Mouse (Mus musculus): Measurements from ENCODE around the gene Anks1b.

The Anks1b gene

GRCm38 (mm10) chr10:90728401-90729358 lies 855.4 kb downstream of the Anks1b start:
- in situ Hi-C loops (cut with MboI, MseI), result loop anchor here (5.0 to 25.0 kb wide), 3 partner anchors 314 to 509 kb away; no protein-coding TSS in a partner anchor

- in situ Hi-C loops (cut with MboI, MseI), result loop anchor here (5.0 to 25.0 kb wide), 3 partner anchors 313 to 508 kb away; no protein-coding TSS in a partner anchor
These were observed 856.2 kb downstream of the Anks1b start for GRCm38 (mm10) chr10:90729527-90729926.

- in situ Hi-C loops (cut with MboI, MseI), result loop anchor here (25.0 kb wide), 2 partner anchors 404 to 504 kb away; no protein-coding TSS in a partner anchor
These were observed 859.5 kb downstream of the Anks1b start for GRCm38 (mm10) chr10:90732823-90733222.

- in situ Hi-C loops (cut with MboI, MseI), result loop anchor here (25.0 kb wide), 2 partner anchors 404 to 504 kb away; no protein-coding TSS in a partner anchor
These were observed 860.3 kb downstream of the Anks1b start for GRCm38 (mm10) chr10:90733632-90734031.

DNA sequence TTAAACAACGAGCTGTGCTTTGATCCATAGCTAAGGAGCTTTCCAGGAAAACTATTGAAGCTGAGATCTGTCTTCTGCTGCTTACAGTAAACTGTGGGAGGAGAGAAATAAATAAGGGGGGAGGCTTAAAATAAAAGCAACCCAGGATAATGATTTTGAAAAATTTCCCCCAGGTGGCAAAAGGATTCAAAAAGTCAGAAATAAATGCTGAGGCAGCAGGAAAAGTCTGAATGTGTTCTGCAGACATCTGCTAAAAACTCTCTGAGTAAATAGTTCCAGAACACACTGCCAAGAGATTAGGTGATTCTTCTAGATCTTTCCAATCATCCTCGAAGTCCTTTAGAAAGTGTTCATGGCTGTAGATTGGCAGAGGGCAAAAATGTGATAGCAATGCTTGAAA lies 865.2 kb downstream of the Anks1b start:
- in situ Hi-C loops (cut with MboI, MseI), result loop anchor here (25.0 kb wide), 2 partner anchors 399 to 499 kb away; no protein-coding TSS in a partner anchor

DNA sequence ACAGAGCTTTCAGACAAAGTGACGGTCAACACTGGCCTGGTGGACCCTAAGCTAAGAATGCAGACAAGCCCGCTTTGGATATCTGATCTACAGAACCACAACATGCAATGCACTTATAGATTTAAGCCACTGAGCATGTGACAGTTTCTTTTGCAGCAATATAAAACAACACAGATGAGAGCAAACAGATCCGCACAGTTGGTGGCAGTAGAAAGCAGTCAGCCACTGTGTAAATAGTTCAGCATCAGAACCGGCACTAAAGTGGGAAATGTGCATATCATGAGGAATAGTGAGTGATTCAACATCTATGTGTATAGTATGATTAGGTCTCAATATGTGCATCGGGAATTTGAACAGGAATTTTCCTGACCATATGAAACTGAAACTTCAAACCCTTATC lies 867.6 kb downstream of the Anks1b start:
- in situ Hi-C loops (cut with MboI, MseI), result loop anchor here (25.0 kb wide), 2 partner anchors 396 to 496 kb away; no protein-coding TSS in a partner anchor

GRCm38 (mm10) chr10:90751889-90752288 lies 878.6 kb downstream of the Anks1b start:
- in situ Hi-C loops (cut with MboI, MseI), result no loop called here

DNA sequence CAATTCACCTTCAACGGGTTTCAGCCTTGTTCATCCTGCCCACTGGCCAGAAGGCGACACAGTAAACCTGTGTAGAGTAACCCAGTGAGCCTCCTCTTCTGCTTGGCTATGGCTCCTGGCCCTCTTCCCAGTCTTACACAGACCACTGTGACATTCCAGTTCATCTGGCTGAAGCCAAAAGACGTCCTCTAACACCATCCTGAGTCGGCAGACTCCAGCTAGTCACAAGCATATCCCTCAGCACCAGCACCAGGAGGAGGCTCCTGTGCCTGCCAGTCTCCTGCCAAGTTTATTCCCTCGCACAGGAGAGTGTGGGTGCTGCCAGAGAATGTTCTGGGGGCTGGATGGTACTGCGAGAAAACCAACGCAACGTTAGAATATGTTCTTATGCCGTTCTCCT lies 879.8 kb downstream of the Anks1b start:
- in situ Hi-C loops (cut with MboI, MseI), result no loop called here

GRCm38 (mm10) chr10:90757773-90758172 lies 884.5 kb downstream of the Anks1b start:
- in situ Hi-C loops (cut with MboI, MseI), result no loop called here

DNA sequence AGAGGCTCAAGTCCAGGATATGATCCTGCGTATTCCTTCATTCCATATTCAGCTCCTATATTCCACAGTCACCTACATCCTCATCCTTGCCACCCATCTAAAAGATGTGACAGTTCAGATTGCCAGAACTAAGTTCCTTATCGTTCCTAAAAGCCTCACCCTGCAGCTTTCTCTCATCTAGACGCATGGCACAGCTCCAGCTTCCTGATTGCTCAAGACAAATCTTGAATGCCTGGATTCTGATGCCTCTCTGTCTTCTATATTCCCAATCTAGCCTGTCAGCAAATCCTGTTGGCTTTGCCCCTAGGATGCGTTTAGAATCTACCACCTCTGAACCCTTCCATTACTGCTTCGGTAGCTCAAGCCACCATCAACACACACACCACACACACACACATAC lies 886.6 kb downstream of the Anks1b start:
- in situ Hi-C loops (cut with MboI, MseI), result no loop called here

- in situ Hi-C loops (cut with MboI, MseI), result no loop called here
These were observed 893.0 kb downstream of the Anks1b start for GRCm38 (mm10) chr10:90766261-90766660.

- in situ Hi-C loops (cut with MboI, MseI), result no loop called here
These were observed 897.2 kb downstream of the Anks1b start for GRCm38 (mm10) chr10:90770403-90770955.

DNA sequence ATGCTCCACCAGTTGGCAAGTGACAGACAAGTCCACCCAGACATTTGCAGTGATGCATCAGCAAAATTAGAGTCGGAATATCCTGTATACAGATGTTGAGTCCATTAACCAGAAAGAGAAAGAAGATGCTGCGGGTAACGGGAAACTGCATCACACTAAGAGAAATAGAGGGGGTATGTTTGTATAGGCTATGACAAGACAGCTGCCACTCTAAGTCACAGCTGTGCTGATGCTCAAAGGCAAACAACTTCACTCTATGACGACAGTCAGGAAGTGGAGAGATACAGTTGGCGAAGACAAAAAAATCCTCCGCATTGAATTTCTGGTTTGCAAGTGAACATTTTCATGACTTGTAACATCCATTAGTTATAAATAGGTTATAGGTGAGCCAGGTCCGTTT lies 897.7 kb downstream of the Anks1b start:
- in situ Hi-C loops (cut with MboI, MseI), result no loop called here

- in situ Hi-C loops (cut with MboI, MseI), result no loop called here
These were observed 898.3 kb downstream of the Anks1b start for GRCm38 (mm10) chr10:90771471-90772226.

DNA sequence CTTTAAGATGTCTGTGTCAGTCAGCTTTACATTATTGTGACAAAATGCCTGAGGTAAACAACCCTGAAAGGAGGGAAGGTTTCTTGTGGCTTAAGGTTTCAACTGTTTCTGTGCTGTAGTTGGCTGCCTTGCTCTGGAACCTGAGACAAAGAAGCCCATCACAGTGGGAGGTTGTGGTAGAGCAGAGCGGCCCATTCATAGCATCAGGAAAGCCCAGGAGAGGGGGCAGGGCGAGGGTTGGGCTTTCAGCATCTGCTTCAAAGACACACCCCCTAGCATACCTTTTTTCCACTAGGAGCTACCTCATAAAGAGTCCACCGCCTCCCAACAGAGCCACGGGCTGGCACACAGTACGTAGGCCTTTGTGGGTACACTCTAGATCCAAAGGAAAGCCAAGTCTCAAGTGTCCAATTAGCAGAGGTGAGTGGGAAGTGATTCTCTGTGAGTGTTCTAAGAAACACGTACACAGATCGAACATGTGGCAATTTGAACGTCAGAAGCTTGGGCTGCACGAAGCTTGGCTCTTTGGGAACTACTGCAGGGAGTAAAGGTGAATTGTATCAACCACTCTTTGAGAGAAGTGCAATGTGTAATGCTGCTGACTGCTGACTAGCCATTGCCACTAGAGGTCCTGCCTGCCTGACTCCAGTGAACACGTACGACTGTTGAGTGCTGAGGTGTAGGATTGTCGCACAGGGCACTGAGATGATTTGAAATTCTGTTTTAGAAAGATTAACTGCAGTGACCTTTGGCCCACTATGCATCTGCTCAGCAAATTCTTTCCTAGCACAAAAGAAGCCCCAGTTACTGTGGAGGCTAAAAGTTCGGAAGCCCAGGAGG lies 906.5 kb downstream of the Anks1b start:
- in situ Hi-C loops (cut with MboI, MseI), result no loop called here

- in situ Hi-C loops (cut with MboI, MseI), result no loop called here
These were observed 911.8 kb downstream of the Anks1b start for GRCm38 (mm10) chr10:90784981-90785650.

DNA sequence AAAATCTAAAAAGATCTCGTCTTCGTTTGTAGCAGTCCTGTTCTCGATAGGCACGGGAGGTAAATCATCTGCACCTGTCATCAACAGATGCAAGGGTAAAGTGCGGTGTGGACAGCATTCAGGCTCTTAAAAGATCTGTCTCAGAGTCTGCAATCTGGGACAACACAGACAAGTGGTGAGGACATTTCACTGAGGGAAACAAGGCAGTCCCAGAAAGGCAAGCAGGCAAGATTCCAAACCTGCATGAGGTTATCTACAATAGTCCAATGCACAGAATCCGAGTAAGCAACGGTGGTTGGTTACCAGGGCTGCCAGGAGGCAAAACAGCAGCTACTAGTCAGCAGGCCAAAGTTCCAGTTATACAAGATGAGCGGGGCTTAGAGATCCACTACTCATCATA lies 912.4 kb downstream of the Anks1b start:
- in situ Hi-C loops (cut with MboI, MseI), result no loop called here

DNA sequence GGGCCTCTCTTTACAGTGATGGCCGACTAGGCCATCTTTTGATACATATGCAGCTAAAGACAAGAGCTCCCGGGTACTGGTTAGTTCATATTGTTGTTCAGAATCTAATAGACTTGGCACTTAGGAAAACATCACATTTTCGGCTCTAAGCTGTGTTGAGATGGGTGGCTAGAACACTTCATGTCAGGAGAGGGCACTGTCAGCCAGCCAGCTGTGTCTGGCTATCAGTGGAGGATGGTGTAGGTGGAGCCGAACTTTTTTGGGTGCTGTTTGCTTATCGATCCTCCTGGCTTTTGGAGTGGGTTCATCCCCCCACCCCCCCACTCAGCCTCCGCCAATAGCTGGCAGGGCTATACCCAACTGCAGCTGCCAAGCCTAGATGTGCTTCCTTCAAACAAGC lies 929.8 kb downstream of the Anks1b start:
- in situ Hi-C loops (cut with MboI, MseI), result no loop called here

DNA sequence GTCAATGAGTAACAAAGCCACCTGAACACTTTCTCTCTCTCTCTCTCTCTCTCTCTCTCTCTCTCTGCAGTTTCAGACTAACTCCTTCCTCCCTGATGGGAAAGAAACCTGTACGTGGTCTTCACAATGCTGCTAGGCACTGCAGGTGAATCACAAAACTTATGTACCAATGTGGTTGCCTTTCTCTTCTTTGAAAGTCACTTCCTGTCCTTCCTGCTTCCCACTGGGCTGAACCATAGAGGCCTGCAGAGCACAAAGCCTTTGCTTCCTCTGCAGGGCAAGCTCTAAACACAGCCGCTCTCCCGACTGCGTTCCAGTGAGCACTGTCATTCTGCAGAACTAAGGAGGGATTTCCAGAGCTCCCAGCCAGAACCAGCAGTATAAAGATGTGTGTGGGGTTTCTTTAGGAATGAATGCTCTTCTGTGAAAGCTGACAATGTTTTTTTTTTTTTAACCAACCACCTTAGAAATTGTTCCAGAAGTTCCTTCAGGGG lies 931.3 kb downstream of the Anks1b start:
- in situ Hi-C loops (cut with MboI, MseI), result no loop called here
